Mouse (Mus musculus): Measurements from ENCODE around the gene Islr2.

- TF ChIP-seq CTCF (IDR thresholded peaks at IDR 0.05; ENCODE audit: control insufficient read depth, insufficient read depth, insufficient read length) (no peak), MAX (IDR thresholded peaks at IDR 0.05) (no peak), MYOG (IDR thresholded peaks at IDR 0.05; ENCODE audit: control insufficient read depth, extremely low read depth, insufficient read length) (no peak), FOSL1 (IDR thresholded peaks at IDR 0.05; ENCODE audit: insufficient read depth, low read length, poor library complexity, severe bottlenecking) (no peak), MYOD1 (IDR thresholded peaks at IDR 0.05; ENCODE audit: control insufficient read depth, insufficient read length, low read depth) (no peak), USF1 (IDR thresholded peaks at IDR 0.05; ENCODE audit: low read depth) (no peak)
Observed at GRCm38 (mm10) chr9:58160315-58160714, 43.8 kb downstream of the Islr2 start.

All from C2C12 (cell line).